Mouse (Mus musculus): ENCODE measurements around the gene Cwc22. TPM values are rescaled to one million over a fixed set of nuclear protein-coding genes. Genes with fewer than 3 reads are reported as not detected.

Gene Cwc22
- polyA plus RNA-seq, 2 experiments, result 33.7 to 36.0 TPM

GRCm38 (mm10) chr2:77974986-77975385 is 28.8 kb upstream of the Cwc22 start:
- Histone ChIP-seq H3K27me3 (ENCODE audit: control insufficient read depth, insufficient read depth, low read length) (no peaks in the 10 kb centered on the region), H3K27ac (replicated peaks; ENCODE audit: low read depth, low read length) (no peak overlapping the region), H3K4me3 (replicated peaks; ENCODE audit: low read length) (no peak overlapping the region), H3K36me3 (ENCODE audit: control insufficient read depth, insufficient read depth, low read length) (no peaks in the 10 kb centered on the region), H3K4me1 (ENCODE audit: control insufficient read depth, insufficient read depth, low read length) (0 out of 2 replicates have a peak, but pooled peaks cover 3% of the 10 kb centered on the region), H3K9ac (ENCODE audit: low read depth, low read length, severe bottlenecking) (no peak overlapping the region), H3K9me3 (ENCODE audit: control insufficient read depth, low read length) (no peaks in the 10 kb centered on the region), H3K4me2 (replicated peaks; ENCODE audit: low read depth, low read length, severe bottlenecking) (no peak overlapping the region)
- ATAC-seq (ENCODE audit: low FRiP score, low read depth) (no peak), DNase-seq (ENCODE audit: low spot score) (no peak)
- 78% methylated on average over 1 of the region's 1 CpGs for WGBS
- no peak for TF ChIP-seq POLR2A (IDR thresholded peaks at IDR 0.05; ENCODE audit: borderline replicate concordance, extremely low read depth, insufficient read depth, insufficient read length)

GRCm38 (mm10) chr2:77974366-77974765 is 28.2 kb upstream of the Cwc22 start:
- Histone ChIP-seq H3K4me2 (replicated peaks; ENCODE audit: low read depth, low read length, severe bottlenecking) (no peak overlapping the region), H3K4me3 (replicated peaks; ENCODE audit: low read length) (no peak overlapping the region), H3K9ac (ENCODE audit: low read depth, low read length, severe bottlenecking) (no peak overlapping the region), H3K4me1 (ENCODE audit: control insufficient read depth, insufficient read depth, low read length) (0 out of 2 replicates have a peak, but pooled peaks cover 3% of the 10 kb centered on the region), H3K27ac (replicated peaks; ENCODE audit: low read depth, low read length) (no peak overlapping the region), H3K9me3 (ENCODE audit: control insufficient read depth, low read length) (no peaks in the 10 kb centered on the region), H3K27me3 (ENCODE audit: control insufficient read depth, insufficient read depth, low read length) (no peaks in the 10 kb centered on the region), H3K36me3 (ENCODE audit: control insufficient read depth, insufficient read depth, low read length) (no peaks in the 10 kb centered on the region)
- no peak for DNase-seq (ENCODE audit: low spot score)
- 43% methylated on average over 2 of the region's 2 CpGs for WGBS
- TF ChIP-seq POLR2A (IDR thresholded peaks at IDR 0.05; ENCODE audit: borderline replicate concordance, extremely low read depth, insufficient read depth, insufficient read length), result no peak
- ATAC-seq (ENCODE audit: low FRiP score, low read depth), result no peak

- Histone ChIP-seq H3K4me3 (replicated peaks; ENCODE audit: low read length) (no peak overlapping the region), H3K27ac (replicated peaks; ENCODE audit: low read depth, low read length) (no peak overlapping the region), H3K9me3 (ENCODE audit: control insufficient read depth, low read length) (no peaks in the 10 kb centered on the region), H3K4me2 (replicated peaks; ENCODE audit: low read depth, low read length, severe bottlenecking) (no peak overlapping the region), H3K36me3 (ENCODE audit: control insufficient read depth, insufficient read depth, low read length) (no peaks in the 10 kb centered on the region), H3K27me3 (ENCODE audit: control insufficient read depth, insufficient read depth, low read length) (no peaks in the 10 kb centered on the region), H3K4me1 (ENCODE audit: control insufficient read depth, insufficient read depth, low read length) (0 out of 2 replicates have a peak, but pooled peaks cover 3% of the 10 kb centered on the region), H3K9ac (ENCODE audit: low read depth, low read length, severe bottlenecking) (no peak overlapping the region)
- ATAC-seq (ENCODE audit: low FRiP score, low read depth) (no peak), DNase-seq (ENCODE audit: low spot score) (no peak)
- 77% methylated on average over 2 of the region's 2 CpGs for WGBS
- no peak for TF ChIP-seq POLR2A (IDR thresholded peaks at IDR 0.05; ENCODE audit: borderline replicate concordance, extremely low read depth, insufficient read depth, insufficient read length)
Observed at GRCm38 (mm10) chr2:77973296-77973695, 27.1 kb upstream of the Cwc22 start.

GRCm38 (mm10) chr2:77972541-77972940 is 26.4 kb upstream of the Cwc22 start:
- Histone ChIP-seq H3K4me3 (replicated peaks; ENCODE audit: low read length) (no peak overlapping the region), H3K4me2 (replicated peaks; ENCODE audit: low read depth, low read length, severe bottlenecking) (no peak overlapping the region), H3K4me1 (ENCODE audit: control insufficient read depth, insufficient read depth, low read length) (0 out of 2 replicates have a peak, but pooled peaks cover 3% of the 10 kb centered on the region), H3K36me3 (ENCODE audit: control insufficient read depth, insufficient read depth, low read length) (no peaks in the 10 kb centered on the region), H3K9me3 (ENCODE audit: control insufficient read depth, low read length) (no peaks in the 10 kb centered on the region), H3K9ac (ENCODE audit: low read depth, low read length, severe bottlenecking) (no peak overlapping the region), H3K27ac (replicated peaks; ENCODE audit: low read depth, low read length) (no peak overlapping the region), H3K27me3 (ENCODE audit: control insufficient read depth, insufficient read depth, low read length) (no peaks in the 10 kb centered on the region)
- TF ChIP-seq POLR2A (IDR thresholded peaks at IDR 0.05; ENCODE audit: borderline replicate concordance, extremely low read depth, insufficient read depth, insufficient read length), result no peak
- 75% methylated on average over 2 of the region's 2 CpGs for WGBS
- DNase-seq (ENCODE audit: low spot score), result no peak
- ATAC-seq (ENCODE audit: low FRiP score, low read depth), result no peak

GRCm38 (mm10) chr2:77971871-77972270 is 25.7 kb upstream of the Cwc22 start:
- 100% methylated on average over 1 of the region's 1 CpGs for WGBS
- DNase-seq (ENCODE audit: low spot score) (no peak), ATAC-seq (ENCODE audit: low FRiP score, low read depth) (no peak)
- no peaks in the 10 kb centered on the region for H3K9me3 ChIP-seq (ENCODE audit: control insufficient read depth, low read length)
- TF ChIP-seq POLR2A (IDR thresholded peaks at IDR 0.05; ENCODE audit: borderline replicate concordance, extremely low read depth, insufficient read depth, insufficient read length), result no peak
- H3K9ac ChIP-seq (ENCODE audit: low read depth, low read length, severe bottlenecking), result no peak overlapping the region
- no peaks in the 10 kb centered on the region for H3K36me3 ChIP-seq (ENCODE audit: control insufficient read depth, insufficient read depth, low read length)
- no peaks in the 10 kb centered on the region for H3K27me3 ChIP-seq (ENCODE audit: control insufficient read depth, insufficient read depth, low read length)
- no peak overlapping the region for H3K4me3 ChIP-seq (replicated peaks; ENCODE audit: low read length)
- H3K4me2 ChIP-seq (replicated peaks; ENCODE audit: low read depth, low read length, severe bottlenecking), result no peak overlapping the region
- H3K27ac ChIP-seq (replicated peaks; ENCODE audit: low read depth, low read length), result no peak overlapping the region
- H3K4me1 ChIP-seq (ENCODE audit: control insufficient read depth, insufficient read depth, low read length), result 0 out of 2 replicates have a peak, but pooled peaks cover 3% of the 10 kb centered on the region

- no peak for TF ChIP-seq POLR2A (IDR thresholded peaks at IDR 0.05; ENCODE audit: borderline replicate concordance, extremely low read depth, insufficient read depth, insufficient read length)
- ATAC-seq (ENCODE audit: low FRiP score, low read depth) (no peak), DNase-seq (ENCODE audit: low spot score) (no peak)
- H3K4me3 ChIP-seq (replicated peaks; ENCODE audit: low read length), result no peak overlapping the region
- 0 out of 2 replicates have a peak, but pooled peaks cover 3% of the 10 kb centered on the region for H3K4me1 ChIP-seq (ENCODE audit: control insufficient read depth, insufficient read depth, low read length)
- no peaks in the 10 kb centered on the region for H3K9me3 ChIP-seq (ENCODE audit: control insufficient read depth, low read length)
- H3K27me3 ChIP-seq (ENCODE audit: control insufficient read depth, insufficient read depth, low read length), result no peaks in the 10 kb centered on the region
- no peaks in the 10 kb centered on the region for H3K36me3 ChIP-seq (ENCODE audit: control insufficient read depth, insufficient read depth, low read length)
- H3K9ac ChIP-seq (ENCODE audit: low read depth, low read length, severe bottlenecking), result no peak overlapping the region
- no peak overlapping the region for H3K4me2 ChIP-seq (replicated peaks; ENCODE audit: low read depth, low read length, severe bottlenecking)
- no peak overlapping the region for H3K27ac ChIP-seq (replicated peaks; ENCODE audit: low read depth, low read length)
- WGBS, result 81% methylated on average over 2 of the region's 2 CpGs
Observed at GRCm38 (mm10) chr2:77971361-77971760, 25.2 kb upstream of the Cwc22 start.

Measured in limb, embryonic 14.5 days (tissue).